Mouse (Mus musculus) embryonic fibroblast, embryonic 13.5 days (primary cell): ENCODE measurements around the gene Mmp19.

Source experiments
- CTCF ChIP-seq: IDR thresholded peaks from 2 replicates; pipeline ENCODE4 v1.5.1; 2011; ENCODE audit warnings: mild to moderate bottlenecking, control low read depth, low read length, moderate library complexity, borderline replicate concordance; ENCODE audit not compliant: insufficient read depth
- POLR2A ChIP-seq: IDR thresholded peaks from 2 replicates; pipeline ENCODE4 v1.6.1; 2011; ENCODE audit warnings: low read depth, mild to moderate bottlenecking, control low read depth, low read length, moderate library complexity

- TF ChIP-seq CTCF (no peak), POLR2A (no peak)
Measured at GRCm38 (mm10) chr10:128845516-128845915, 54.8 kb downstream of the Mmp19 start.
